In genomic region chr7:121107851-121108250, GRCm38 (mm10) we compare ENCODE assay signal across 22 mouse cellular contexts. TPM values are rescaled to one million over a fixed set of nuclear protein-coding genes. Genes with fewer than 3 reads are reported as not detected.
A peak's percentile ranks its signal among the peaks of the same experiment; 100 is the strongest.
DNase-seq lines count a peak whose midpoint lies in the region; ATAC-seq and TF ChIP-seq lines count a peak whose summit lies in the region.
"Had no signal": no experiment of that assay in that cellular context is flagged by ENCODE, and none has a peak within 500 bp of the region (broad histone marks: within the 10 kb centered on the region; RNA-seq: fewer than 3 reads in every experiment).

No protein-coding gene starts in this region.

- no peaks in the 10 kb centered on the region for H3K36me3 ChIP-seq in kidney, embryonic 14.5 days (ENCODE audit: control insufficient read depth, insufficient read depth, low read length)
- no peaks in the 10 kb centered on the region for H3K36me3 ChIP-seq in heart, postnatal 0 days (replicated peaks; ENCODE audit: control insufficient read depth, insufficient read depth, low read length)
- H3K36me3 ChIP-seq: G1E; hindbrain, embryonic 12.5 days; limb, embryonic 13.5 days; liver, embryonic 12.5 days; midbrain, embryonic 12.5 days had no signal

- H3K4me1 ChIP-seq in kidney, embryonic 14.5 days (ENCODE audit: control insufficient read depth, insufficient read depth, low read length): no peaks in the 10 kb centered on the region
- H3K4me1 ChIP-seq in heart, postnatal 0 days (ENCODE audit: control insufficient read depth, insufficient read depth): peaks cover 14% of the 10 kb centered on the region
- H3K4me1 ChIP-seq: forebrain, embryonic 13.5 days; hindbrain, embryonic 12.5 days; limb, embryonic 13.5 days; midbrain, embryonic 12.5 days had no signal

- TF ChIP-seq CTCF in heart, postnatal 0 days (IDR thresholded peaks at IDR 0.05; ENCODE audit: low read depth): no peak

- H3K27ac ChIP-seq in kidney, embryonic 14.5 days (ENCODE audit: low read depth, low read length): no peak overlapping the region
- peak overlapping the region; percentile 44 for H3K27ac ChIP-seq in heart, postnatal 0 days (ENCODE audit: low read depth)
- H3K27ac ChIP-seq: forebrain, embryonic 13.5 days; gastrocnemius, adult 2 months; hindbrain, embryonic 12.5 days; kidney, postnatal 0 days; limb, embryonic 13.5 days; liver, embryonic 12.5 days; midbrain, embryonic 12.5 days; stomach, postnatal 0 days had no signal

- H3K9me3 ChIP-seq in kidney, embryonic 14.5 days (ENCODE audit: control insufficient read depth, low read length): no peaks in the 10 kb centered on the region
- no peaks in the 10 kb centered on the region for H3K9me3 ChIP-seq in heart, postnatal 0 days (replicated peaks; ENCODE audit: control insufficient read depth, low read length)
- H3K9me3 ChIP-seq: forebrain, embryonic 13.5 days; hindbrain, embryonic 12.5 days; limb, embryonic 13.5 days; liver, embryonic 12.5 days; midbrain, embryonic 12.5 days had no signal

- H3K4me3 ChIP-seq in kidney, embryonic 14.5 days (ENCODE audit: low read length): no peak overlapping the region
- H3K4me3 ChIP-seq in heart, postnatal 0 days (ENCODE audit: low read depth, low read length): no peak overlapping the region
- H3K4me3 ChIP-seq: forebrain, embryonic 13.5 days; gastrocnemius, adult 2 months; hindbrain, embryonic 12.5 days; limb, embryonic 13.5 days; liver, embryonic 12.5 days; midbrain, embryonic 12.5 days had no signal

- no peaks in the 10 kb centered on the region for H3K27me3 ChIP-seq in kidney, embryonic 14.5 days (ENCODE audit: control insufficient read depth, insufficient read depth, low read length)
- H3K27me3 ChIP-seq in heart, postnatal 0 days (ENCODE audit: control insufficient read depth, insufficient read depth, low read length): no peaks in the 10 kb centered on the region
- H3K27me3 ChIP-seq: forebrain, embryonic 13.5 days; hindbrain, embryonic 12.5 days; limb, embryonic 13.5 days; liver, embryonic 12.5 days; midbrain, embryonic 12.5 days had no signal

- no peak for ATAC-seq in kidney, embryonic 14.5 days (ENCODE audit: low FRiP score, low TSS enrichment)
- ATAC-seq in heart, postnatal 0 days (ENCODE audit: insufficient read depth, low read depth): peak; percentile 57
- ATAC-seq: forebrain, embryonic 13.5 days; liver, embryonic 12.5 days had no signal

- no peak overlapping the region for H3K9ac ChIP-seq in kidney, embryonic 14.5 days (ENCODE audit: low read depth, low read length)
- H3K9ac ChIP-seq in heart, postnatal 0 days (replicated peaks; ENCODE audit: low read depth, low read length): no peak overlapping the region
- H3K9ac ChIP-seq: forebrain, embryonic 13.5 days; hindbrain, embryonic 12.5 days; limb, embryonic 13.5 days; liver, embryonic 12.5 days; lung, embryonic 14.5 days; midbrain, embryonic 12.5 days had no signal

- H3K4me2 ChIP-seq in kidney, embryonic 14.5 days (replicated peaks; ENCODE audit: low read depth, low read length): no peak overlapping the region
- no peak overlapping the region for H3K4me2 ChIP-seq in heart, postnatal 0 days (ENCODE audit: low read depth, low read length)
- H3K4me2 ChIP-seq: forebrain, embryonic 13.5 days; hindbrain, embryonic 12.5 days; limb, embryonic 13.5 days; liver, embryonic 12.5 days; lung, embryonic 14.5 days; midbrain, embryonic 12.5 days had no signal

- peak; percentile 49 for DNase-seq in kidney, adult 11 months
- DNase-seq in lung, adult 18-20 months: peak; percentile 12 to 16
- no peak for DNase-seq in lung, postnatal 14 days
- peak; percentile 33 for DNase-seq in heart, postnatal 0 days (ENCODE audit: low spot score)
- peak; percentile 45 for DNase-seq in lung, postnatal 36 days
- DNase-seq in adrenal gland, postnatal 4 days (ENCODE audit: low spot score in 2 of 2): no peak
- DNase-seq: adrenal gland, postnatal 10 days; B cell, adult 2 months; cerebellum, adult 2 months; cerebellum, postnatal 25 days; gastrocnemius, adult 2 months; lung, embryonic 14.5 days had no signal

- TF ChIP-seq EP300 in heart, postnatal 0 days (IDR thresholded peaks at IDR 0.05; ENCODE audit: low read depth): no peak; the same call in 1 of the 2 replicates

- WGBS in kidney, embryonic 14.5 days: 56% methylated on average over 3 of the region's 3 CpGs
- WGBS in heart, postnatal 0 days: 58% methylated on average over 3 of the region's 3 CpGs

RNA-seq across cellular contexts. Expression of gene Otoa, which starts 26.4 kb away (rescaled TPM):
- not detected in 2 replicates for polyA plus RNA-seq in kidney, embryonic 14.5 days (2014; fragmentation: Nextera tagmentation; extraction: Ambion mirVana)
- 0.08 and 0.11 TPM in 2 replicates for total RNA-seq in heart, postnatal 0 days (2014; rRNA removed; ENCODE audit: low replicate concordance)
- polyA plus RNA-seq in heart, postnatal 0 days (2015; fragmentation: Nextera tagmentation; extraction: Ambion mirVana): 0.25 and 0.46 TPM in 2 replicates
- total RNA-seq in adrenal gland, postnatal 4 days (2021): 1 to 10 TPM; 1.7 to 1.9 TPM

RNA-seq across cellular contexts. Expression of gene Igsf6, which starts 33.5 kb away (rescaled TPM):
- polyA plus RNA-seq in kidney, embryonic 14.5 days (2014; fragmentation: Nextera tagmentation; extraction: Ambion mirVana): 1.4 and 1.7 TPM in 2 replicates
- 1.6 TPM in 1 of 2 replicates, not detected in the other for total RNA-seq in heart, postnatal 0 days (2014; rRNA removed; ENCODE audit: low replicate concordance)
- polyA plus RNA-seq in heart, postnatal 0 days (2015; fragmentation: Nextera tagmentation; extraction: Ambion mirVana): 1.1 TPM in 2 replicates
- total RNA-seq in adrenal gland, postnatal 4 days (2021): 1 to 10 TPM; 3.0 to 3.4 TPM
- total RNA-seq: CH12.LX had no signal

Comparison
In these comparisons a context has a peak if more than half of its experiments do, and no peak if none do; other contexts are left out.
1. DNase-seq: peak in kidney, adult 11 months (single experiment), lung, adult 18-20 months (2 of 2), heart, postnatal 0 days (single experiment) and lung, postnatal 36 days (single experiment); none in lung, postnatal 14 days (single experiment) and adrenal gland, postnatal 4 days (0 of 2).